Mouse (Mus musculus) erythroid progenitor cell, adult 5-6 weeks (primary cell): ENCODE measurements around the gene Med16. TPM values are rescaled to one million over a fixed set of nuclear protein-coding genes. Genes with fewer than 3 reads are reported as not detected.

Experiments
- ATAC-seq: replicated peaks from 2 replicates; pipeline ENCODE4 v1.8.0; 2016; ENCODE audit warnings: moderate number of reproducible peaks, mild to moderate bottlenecking, moderate TSS enrichment, inconsistent platforms; ENCODE audit not compliant: poor library complexity, low FRiP score, severe bottlenecking
- total RNA-seq, 2 experiments: library from RNA; stranded (forward) in 1 of 2; stranded (reverse) in 1 of 2; fragments of 150-400 nt in 1 of 2; fragments of 186-747, 209-891 nt in 1 of 2; gene quantifications; 2 replicates each; pipeline versions ENCODE4 v1.2.3 to v1.2.4; 2015 to 2017; ENCODE audit warnings: low replicate concordance in 2 of 2

Gene Med16
- total RNA-seq, 2 experiments from 2014 or later = 5.9 to 9.1 TPM

DNA sequence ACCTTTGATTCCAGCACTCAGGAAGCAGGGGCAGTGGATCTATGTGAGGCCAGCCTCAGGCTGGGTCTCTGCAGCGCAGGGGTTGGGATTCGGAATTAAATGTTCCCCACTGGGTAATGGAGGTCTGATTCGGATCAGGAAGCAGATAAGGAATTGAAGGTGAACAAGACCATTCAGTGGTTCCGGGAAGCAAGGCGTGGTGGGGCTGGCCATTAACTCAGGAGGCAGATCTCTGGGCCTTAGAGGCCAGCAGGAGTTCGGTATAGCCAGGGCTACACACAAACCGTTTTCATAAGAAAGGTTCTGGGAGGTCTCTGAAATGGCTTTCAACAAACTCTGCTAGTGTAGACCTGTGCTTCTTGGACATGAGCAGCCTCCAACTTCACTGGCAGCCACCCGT, 55.9 kb downstream of the Med16 start:
- no peak for ATAC-seq

DNA sequence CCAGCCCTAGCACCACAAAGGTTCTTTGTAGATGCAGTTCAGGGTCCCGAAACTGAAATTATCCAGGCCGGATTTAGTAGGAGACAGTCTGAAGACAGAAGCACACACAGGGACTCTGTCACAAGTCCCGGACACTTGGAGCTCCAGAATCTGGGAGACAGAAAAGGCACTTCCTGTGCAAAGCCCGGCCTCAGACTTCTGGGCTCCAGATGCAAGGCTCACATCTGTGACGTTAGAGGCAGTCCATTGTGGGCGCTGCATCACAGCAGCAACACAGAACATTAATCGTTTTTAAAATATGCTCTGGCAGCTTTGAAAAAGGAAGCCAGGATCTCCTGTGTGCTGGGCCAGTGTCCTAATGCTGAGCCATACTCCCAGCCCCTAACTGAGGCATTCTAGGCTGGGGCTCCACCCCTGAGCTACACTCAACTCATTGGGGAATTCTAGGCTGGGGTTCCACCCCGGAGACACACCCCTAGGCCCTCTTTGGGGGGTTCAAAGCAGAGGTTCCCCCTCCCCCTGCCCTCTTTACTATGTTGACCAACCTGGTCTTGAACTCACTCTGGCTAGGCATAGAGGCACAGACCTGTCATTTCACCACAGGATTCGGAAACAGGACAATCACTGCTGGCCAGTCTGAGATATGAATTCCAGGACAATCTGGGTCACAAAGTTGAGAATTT, 56.5 kb downstream of the Med16 start:
- no peak for ATAC-seq

DNA sequence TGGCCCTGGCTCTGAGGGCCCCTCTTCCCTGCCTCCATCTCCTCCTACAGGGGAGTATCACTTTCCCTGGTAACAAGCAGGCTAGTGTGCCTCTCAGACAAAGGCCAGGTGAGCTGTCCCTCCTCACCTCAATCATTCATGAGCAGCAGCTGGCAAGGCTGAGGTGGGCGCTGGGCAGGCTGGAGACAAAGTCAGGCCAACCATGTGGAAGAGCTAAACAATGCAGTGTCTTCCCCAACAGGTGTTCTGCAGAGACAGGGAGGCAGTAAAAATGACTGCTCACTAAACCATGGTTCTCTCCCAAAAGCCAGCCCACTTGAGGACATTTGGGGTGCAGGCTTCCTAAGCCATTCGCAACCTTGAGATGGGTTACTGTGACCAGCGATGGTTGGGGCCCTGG, 57.1 kb downstream of the Med16 start:
- no peak for ATAC-seq

DNA sequence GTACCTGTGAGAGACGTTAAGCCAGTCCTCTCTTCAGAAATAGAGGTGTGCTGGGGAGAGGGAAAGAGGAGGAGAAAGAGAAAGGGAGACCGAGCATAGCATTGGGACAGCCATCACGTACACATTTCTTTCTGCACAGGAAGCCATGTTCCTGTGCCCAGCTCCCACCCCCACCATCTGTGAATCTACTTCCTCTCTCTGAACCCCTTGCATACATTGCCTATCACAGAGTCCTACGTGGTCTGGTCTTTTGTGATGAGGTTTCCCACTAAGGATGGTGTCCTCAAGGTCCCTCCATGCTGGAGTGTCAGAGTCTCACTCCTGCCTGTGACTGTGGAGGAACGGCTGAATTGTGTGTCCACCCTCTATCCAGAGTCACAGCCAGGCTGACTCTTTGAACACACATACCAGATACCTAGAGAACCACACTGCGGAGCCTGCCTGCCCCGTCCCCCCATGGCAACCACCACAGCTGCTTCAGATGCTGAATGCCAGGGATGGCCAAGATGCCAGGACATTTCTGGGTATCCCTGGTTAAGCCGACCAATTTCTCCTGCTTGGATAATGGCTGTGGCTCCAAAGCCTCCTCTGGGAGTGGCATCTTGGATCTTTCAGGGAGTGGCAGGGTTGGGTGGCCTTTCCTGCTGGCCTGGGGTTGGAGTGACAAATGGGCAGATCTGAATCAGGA, 58.6 kb downstream of the Med16 start:
- ATAC-seq = no peak

DNA sequence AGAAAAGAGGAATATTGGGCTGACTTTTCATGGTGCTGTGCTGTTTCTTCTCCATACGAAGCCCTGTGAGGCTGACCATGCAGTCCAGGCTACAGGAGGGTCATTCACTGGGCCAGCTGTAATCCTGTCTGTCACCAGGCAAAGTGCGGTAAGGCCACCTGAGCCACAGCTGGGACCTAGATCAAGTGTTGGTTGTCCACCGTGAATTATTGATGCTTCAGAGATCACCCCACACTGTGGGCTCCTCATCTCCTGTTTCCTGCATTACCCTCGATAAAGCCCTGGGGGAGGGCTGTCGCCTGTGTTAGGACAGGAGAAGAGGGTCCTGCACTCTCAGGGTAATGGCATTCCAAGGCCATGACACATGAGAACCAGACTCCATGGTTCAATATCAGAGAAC, 62.2 kb downstream of the Med16 start:
- ATAC-seq = no peak

Other genes starting within 250 kb of the Med16 start
Only the 30 nearest of the 35 such genes appear.
- 42.2 and 66.7 TPM in 2 replicates for gene Cdc34, start 226.7 kb downstream of the Med16 start, total RNA-seq (2015; ENCODE audit: low replicate concordance)
- gene Cdc34, start 226.7 kb downstream of the Med16 start, total RNA-seq (2017; ENCODE audit: low replicate concordance) = 82.7 and 87.2 TPM in 2 replicates
- gene Gzmm, start 219.9 kb downstream of the Med16 start, total RNA-seq (2015; ENCODE audit: low replicate concordance) = not detected in 2 replicates
- gene Gzmm, start 219.9 kb downstream of the Med16 start, total RNA-seq (2017; ENCODE audit: low replicate concordance) = not detected in 2 replicates
- 1,896 and 2,324 TPM in 2 replicates for gene Bsg, start 204.4 kb downstream of the Med16 start, total RNA-seq (2015; ENCODE audit: low replicate concordance)
- gene Bsg, start 204.4 kb downstream of the Med16 start, total RNA-seq (2017; ENCODE audit: low replicate concordance) = 1,328 and 1,345 TPM in 2 replicates
- not detected in 2 replicates for gene Hcn2, start 192.3 kb downstream of the Med16 start, total RNA-seq (2015; ENCODE audit: low replicate concordance)
- gene Hcn2, start 192.3 kb downstream of the Med16 start, total RNA-seq (2017; ENCODE audit: low replicate concordance) = not detected in 2 replicates
- gene Polrmt, start 162.3 kb downstream of the Med16 start, total RNA-seq (2015; ENCODE audit: low replicate concordance) = 8.0 TPM in 1 of 2 replicates, not detected in the other
- 0.64 and 4.4 TPM in 2 replicates for gene Polrmt, start 162.3 kb downstream of the Med16 start, total RNA-seq (2017; ENCODE audit: low replicate concordance)
- gene Fgf22, start 153.8 kb downstream of the Med16 start, total RNA-seq (2015; ENCODE audit: low replicate concordance) = not detected in 2 replicates
- gene Fgf22, start 153.8 kb downstream of the Med16 start, total RNA-seq (2017; ENCODE audit: low replicate concordance) = not detected in 2 replicates
- gene Rnf126, start 142.0 kb downstream of the Med16 start, total RNA-seq (2015; ENCODE audit: low replicate concordance) = 40.0 and 58.7 TPM in 2 replicates
- 18.3 and 19.4 TPM in 2 replicates for gene Rnf126, start 142.0 kb downstream of the Med16 start, total RNA-seq (2017; ENCODE audit: low replicate concordance)
- gene Fstl3, start 131.7 kb downstream of the Med16 start, total RNA-seq (2015; ENCODE audit: low replicate concordance) = 5.4 TPM in 1 of 2 replicates, not detected in the other
- gene Fstl3, start 131.7 kb downstream of the Med16 start, total RNA-seq (2017; ENCODE audit: low replicate concordance) = 0.38 and 1.3 TPM in 2 replicates
- 25.6 and 44.0 TPM in 2 replicates for gene Prss57, start 118.0 kb downstream of the Med16 start, total RNA-seq (2015; ENCODE audit: low replicate concordance)
- gene Prss57, start 118.0 kb downstream of the Med16 start, total RNA-seq (2017; ENCODE audit: low replicate concordance) = 1.1 and 6.5 TPM in 2 replicates
- 8.8 and 16.2 TPM in 2 replicates for gene Palm, start 115.4 kb downstream of the Med16 start, total RNA-seq (2015; ENCODE audit: low replicate concordance)
- 2.0 and 9.2 TPM in 2 replicates for gene Palm, start 115.4 kb downstream of the Med16 start, total RNA-seq (2017; ENCODE audit: low replicate concordance)
- gene Misp, start 87.9 kb downstream of the Med16 start, total RNA-seq (2015; ENCODE audit: low replicate concordance) = not detected in 2 replicates
- not detected in 2 replicates for gene Misp, start 87.9 kb downstream of the Med16 start, total RNA-seq (2017; ENCODE audit: low replicate concordance)
- gene Ptbp1, start 54.5 kb downstream of the Med16 start, total RNA-seq (2015; ENCODE audit: low replicate concordance) = 134 and 185 TPM in 2 replicates
- gene Ptbp1, start 54.5 kb downstream of the Med16 start, total RNA-seq (2017; ENCODE audit: low replicate concordance) = 89.3 and 94.7 TPM in 2 replicates
- gene Prtn3, start 34.4 kb downstream of the Med16 start, total RNA-seq (2015; ENCODE audit: low replicate concordance) = 247 and 296 TPM in 2 replicates
- gene Prtn3, start 34.4 kb downstream of the Med16 start, total RNA-seq (2017; ENCODE audit: low replicate concordance) = 52.3 and 54.7 TPM in 2 replicates
- 0.84 TPM in 1 of 2 replicates, not detected in the other for gene Plppr3, start 34.3 kb downstream of the Med16 start, total RNA-seq (2015; ENCODE audit: low replicate concordance)
- 0.83 and 1.7 TPM in 2 replicates for gene Plppr3, start 34.3 kb downstream of the Med16 start, total RNA-seq (2017; ENCODE audit: low replicate concordance)
- gene Elane, start 22.7 kb downstream of the Med16 start, total RNA-seq (2015; ENCODE audit: low replicate concordance) = 613 and 617 TPM in 2 replicates
- 146 and 166 TPM in 2 replicates for gene Elane, start 22.7 kb downstream of the Med16 start, total RNA-seq (2017; ENCODE audit: low replicate concordance)
- gene Cfd, start 18.1 kb downstream of the Med16 start, total RNA-seq (2015; ENCODE audit: low replicate concordance) = not detected in 2 replicates
- gene Cfd, start 18.1 kb downstream of the Med16 start, total RNA-seq (2017; ENCODE audit: low replicate concordance) = not detected in 2 replicates
- not detected in 2 replicates for gene Gm26602, start 1.9 kb upstream of the Med16 start, total RNA-seq (2015; ENCODE audit: low replicate concordance)
- 22.8 TPM in 1 of 2 replicates, not detected in the other for gene Gm26602, start 1.9 kb upstream of the Med16 start, total RNA-seq (2017; ENCODE audit: low replicate concordance)
- not detected in 2 replicates for gene Kiss1r, start 8.0 kb upstream of the Med16 start, total RNA-seq (2015; ENCODE audit: low replicate concordance)
- gene Kiss1r, start 8.0 kb upstream of the Med16 start, total RNA-seq (2017; ENCODE audit: low replicate concordance) = not detected in 2 replicates
- gene R3hdm4, start 12.3 kb upstream of the Med16 start, total RNA-seq (2015; ENCODE audit: low replicate concordance) = 60.2 and 65.4 TPM in 2 replicates
- gene R3hdm4, start 12.3 kb upstream of the Med16 start, total RNA-seq (2017; ENCODE audit: low replicate concordance) = 37.4 and 45.8 TPM in 2 replicates
- 4.2 and 9.7 TPM in 2 replicates for gene Arid3a, start 18.1 kb upstream of the Med16 start, total RNA-seq (2015; ENCODE audit: low replicate concordance)
- 4.8 and 8.6 TPM in 2 replicates for gene Arid3a, start 18.1 kb upstream of the Med16 start, total RNA-seq (2017; ENCODE audit: low replicate concordance)
- 4.0 and 10.1 TPM in 2 replicates for gene Wdr18, start 51.2 kb upstream of the Med16 start, total RNA-seq (2015; ENCODE audit: low replicate concordance)
- 0.98 and 4.6 TPM in 2 replicates for gene Wdr18, start 51.2 kb upstream of the Med16 start, total RNA-seq (2017; ENCODE audit: low replicate concordance)
- gene Grin3b, start 61.8 kb upstream of the Med16 start, total RNA-seq (2015; ENCODE audit: low replicate concordance) = not detected in 2 replicates
- not detected in 2 replicates for gene Grin3b, start 61.8 kb upstream of the Med16 start, total RNA-seq (2017; ENCODE audit: low replicate concordance)
- 57.0 and 78.9 TPM in 2 replicates for gene Tmem259, start 75.4 kb upstream of the Med16 start, total RNA-seq (2015; ENCODE audit: low replicate concordance)
- 49.2 and 51.1 TPM in 2 replicates for gene Tmem259, start 75.4 kb upstream of the Med16 start, total RNA-seq (2017; ENCODE audit: low replicate concordance)
- gene Cnn2, start 79.7 kb upstream of the Med16 start, total RNA-seq (2015; ENCODE audit: low replicate concordance) = 20.1 and 39.6 TPM in 2 replicates
- 18.2 and 26.3 TPM in 2 replicates for gene Cnn2, start 79.7 kb upstream of the Med16 start, total RNA-seq (2017; ENCODE audit: low replicate concordance)
- gene Abca7, start 87.6 kb upstream of the Med16 start, total RNA-seq (2015; ENCODE audit: low replicate concordance) = 44.0 and 58.4 TPM in 2 replicates
- 58.6 and 71.8 TPM in 2 replicates for gene Abca7, start 87.6 kb upstream of the Med16 start, total RNA-seq (2017; ENCODE audit: low replicate concordance)
- 23.4 and 23.9 TPM in 2 replicates for gene Arhgap45, start 107.7 kb upstream of the Med16 start, total RNA-seq (2015; ENCODE audit: low replicate concordance)
- gene Arhgap45, start 107.7 kb upstream of the Med16 start, total RNA-seq (2017; ENCODE audit: low replicate concordance) = 16.0 and 28.8 TPM in 2 replicates
- 18.4 and 20.5 TPM in 2 replicates for gene Polr2e, start 130.9 kb upstream of the Med16 start, total RNA-seq (2015; ENCODE audit: low replicate concordance)
- gene Polr2e, start 130.9 kb upstream of the Med16 start, total RNA-seq (2017; ENCODE audit: low replicate concordance) = 14.6 and 28.4 TPM in 2 replicates
- 371 and 490 TPM in 2 replicates for gene Gpx4, start 138.2 kb upstream of the Med16 start, total RNA-seq (2015; ENCODE audit: low replicate concordance)
- gene Gpx4, start 138.2 kb upstream of the Med16 start, total RNA-seq (2017; ENCODE audit: low replicate concordance) = 239 and 372 TPM in 2 replicates
- gene Sbno2, start 196.6 kb upstream of the Med16 start, total RNA-seq (2015; ENCODE audit: low replicate concordance) = 19.5 and 21.8 TPM in 2 replicates
- 34.3 and 36.1 TPM in 2 replicates for gene Sbno2, start 196.6 kb upstream of the Med16 start, total RNA-seq (2017; ENCODE audit: low replicate concordance)
- 224 and 296 TPM in 2 replicates for gene Stk11, start 206.9 kb upstream of the Med16 start, total RNA-seq (2015; ENCODE audit: low replicate concordance)
- 440 and 520 TPM in 2 replicates for gene Stk11, start 206.9 kb upstream of the Med16 start, total RNA-seq (2017; ENCODE audit: low replicate concordance)